Mouse (Mus musculus) kidney, embryonic 14.5 days (tissue): ENCODE data around the gene Tagln2. TPM values are rescaled to one million over a fixed set of nuclear protein-coding genes. Genes with fewer than 3 reads are reported as not detected.

Experiments used
- ATAC-seq: fragments of 200-750 bp; cut with Nextera tagmentation; 2 replicates; pipeline ENCODE4 v1.8.0; 2017; ENCODE audit warnings: moderate number of reproducible peaks, mild to moderate bottlenecking, moderate TSS enrichment, moderate library complexity; ENCODE audit not compliant: low FRiP score, low TSS enrichment
- H3K27ac ChIP-seq: fragments of 300-500 bp; sonication (generic); 2 replicates; pipeline ENCODE4 v1.5.1; 2014; ENCODE audit warnings: low read depth, mild to moderate bottlenecking, low read length, moderate library complexity, mixed read lengths
- H3K27me3 ChIP-seq: fragments of 300-500 bp; sonication (generic); 2 replicates; pipeline ENCODE4 v1.6.1; 2014; ENCODE audit warnings: mild to moderate bottlenecking, low read length; ENCODE audit not compliant: control insufficient read depth, insufficient read depth
- H3K36me3 ChIP-seq: fragments of 300-500 bp; sonication (generic); 2 replicates; pipeline ENCODE4 v1.6.1; 2014; ENCODE audit warnings: low read length, mixed read lengths; ENCODE audit not compliant: control insufficient read depth, insufficient read depth
- H3K4me1 ChIP-seq: fragments of 300-500 bp; sonication (generic); 2 replicates; pipeline ENCODE4 v1.6.1; 2014; ENCODE audit warnings: low read length, mixed read lengths; ENCODE audit not compliant: control insufficient read depth, insufficient read depth
- H3K4me2 ChIP-seq: fragments of 300-500 bp; sonication (generic); replicated peaks from 2 replicates; pipeline ENCODE4 v1.6.1; 2014; ENCODE audit warnings: low read depth, mild to moderate bottlenecking, low read length
- H3K4me3 ChIP-seq: fragments of 300-500 bp; sonication (generic); 2 replicates; pipeline ENCODE4 v1.5.1; 2014; ENCODE audit warnings: mild to moderate bottlenecking, low read length
- H3K9ac ChIP-seq: fragments of 300-500 bp; sonication (generic); 2 replicates; pipeline ENCODE4 v1.6.1; 2014; ENCODE audit warnings: low read depth, mild to moderate bottlenecking, low read length, moderate library complexity
- H3K9me3 ChIP-seq: fragments of 300-500 bp; sonication (generic); 2 replicates; pipeline ENCODE4 v1.6.1; 2016; ENCODE audit warnings: low read length; ENCODE audit not compliant: control insufficient read depth
- WGBS: fragments of 180-500 bp; shearing (Covaris S2); extraction: QIAGEN DNeasy Blood & Tissue Kit; methylation state at CpG from one replicate; pipeline ENCODE4 v1.1.7; 2014; 5-methylcytosine and 5-hydroxymethylcytosine counted together
- polyA plus RNA-seq: library from polyadenylated mRNA; unstranded; fragments of >200 nt; fragmentation: Nextera tagmentation; extraction: Ambion mirVana; gene quantifications from 2 replicates; pipeline ENCODE4 v1.2.1, GENCODE M21; 2014

Gene Tagln2
- 81.0 and 139 TPM in 2 replicates for polyA plus RNA-seq

GRCm38 (mm10) chr1:172499765-172500441, at the start of gene Tagln2:
Tagln2 (plus strand) TSS chr1:172500047.
- ATAC-seq = peak; percentile 83
- 1% methylated on average over 30 of the region's 30 CpGs for WGBS
- Histone ChIP-seq H3K27me3 (no peaks in the 10 kb centered on the region; the same call in 1 of the 2 replicates), H3K9me3 (no peaks in the 10 kb centered on the region), H3K4me2 (peak within 1 kb of the TSS; percentile 78), H3K4me3 (peak within 1 kb of the TSS; percentile 69), H3K4me1 (peaks cover 38% of the 10 kb centered on the region), H3K27ac (peak within 1 kb of the TSS; percentile 91), H3K9ac (peak within 1 kb of the TSS; percentile 71), H3K36me3 (peaks cover 38% of the 10 kb centered on the region)

- H3K9me3 ChIP-seq = no peaks in the 10 kb centered on the region
- ATAC-seq = 0 out of 2 replicates have a peak, but pooled peaks have one; percentile 48
- 47% methylated on average over 2 of the region's 2 CpGs for WGBS
These were observed 49.6 kb upstream of the Tagln2 start for GRCm38 (mm10) chr1:172450226-172450625.

GRCm38 (mm10) chr1:172450848-172451470, 48.9 kb upstream of the Tagln2 start:
- Histone ChIP-seq H3K4me3 (no peak overlapping the region), H3K27ac (no peak overlapping the region), H3K36me3 (no peaks in the 10 kb centered on the region), H3K4me2 (no peak overlapping the region), H3K9ac (no peak overlapping the region), H3K9me3 (no peaks in the 10 kb centered on the region), H3K4me1 (no peaks in the 10 kb centered on the region), H3K27me3 (0 out of 2 replicates have a peak, but pooled peaks cover 2% of the 10 kb centered on the region)
- WGBS = 30% methylated on average over 17 of the region's 17 CpGs
- ATAC-seq = no peak

More at GRCm38 (mm10) chr1:172450226-172450625, 49.6 kb upstream of the Tagln2 start:
- H3K27ac ChIP-seq = no peak overlapping the region
- H3K4me2 ChIP-seq = no peak overlapping the region
- H3K4me1 ChIP-seq = no peaks in the 10 kb centered on the region
- no peak overlapping the region for H3K9ac ChIP-seq
- 0 out of 2 replicates have a peak, but pooled peaks cover 2% of the 10 kb centered on the region for H3K27me3 ChIP-seq
- no peak overlapping the region for H3K4me3 ChIP-seq
- H3K36me3 ChIP-seq = no peaks in the 10 kb centered on the region

- Histone ChIP-seq H3K27ac (no peak overlapping the region), H3K27me3 (0 out of 2 replicates have a peak, but pooled peaks cover 2% of the 10 kb centered on the region), H3K4me2 (no peak overlapping the region), H3K9me3 (no peaks in the 10 kb centered on the region), H3K4me1 (no peaks in the 10 kb centered on the region), H3K36me3 (no peaks in the 10 kb centered on the region), H3K9ac (no peak overlapping the region), H3K4me3 (no peak overlapping the region)
- no peak for ATAC-seq
- WGBS = 70% methylated on average over 2 of the region's 2 CpGs
These were observed 46.9 kb upstream of the Tagln2 start for GRCm38 (mm10) chr1:172452911-172453310.

GRCm38 (mm10) chr1:172453810-172454209, 46.0 kb upstream of the Tagln2 start:
- Histone ChIP-seq H3K27me3 (0 out of 2 replicates have a peak, but pooled peaks cover 2% of the 10 kb centered on the region), H3K36me3 (no peaks in the 10 kb centered on the region), H3K9me3 (no peaks in the 10 kb centered on the region), H3K4me1 (no peaks in the 10 kb centered on the region), H3K4me2 (no peak overlapping the region), H3K9ac (no peak overlapping the region), H3K27ac (no peak overlapping the region), H3K4me3 (no peak overlapping the region)
- no peak for ATAC-seq
- 93% methylated on average over 2 of the region's 2 CpGs for WGBS

GRCm38 (mm10) chr1:172455416-172455815, 44.4 kb upstream of the Tagln2 start:
- no peak overlapping the region for H3K27ac ChIP-seq
- no peaks in the 10 kb centered on the region for H3K36me3 ChIP-seq
- H3K27me3 ChIP-seq = 0 out of 2 replicates have a peak, but pooled peaks cover 2% of the 10 kb centered on the region
- no peak for ATAC-seq
- H3K9me3 ChIP-seq = no peaks in the 10 kb centered on the region
- 36% methylated on average over 4 of the region's 4 CpGs for WGBS
- no peak overlapping the region for H3K4me3 ChIP-seq
- H3K4me1 ChIP-seq = no peaks in the 10 kb centered on the region
- H3K4me2 ChIP-seq = no peak overlapping the region
- no peak overlapping the region for H3K9ac ChIP-seq

- H3K9ac ChIP-seq = no peak overlapping the region
- ATAC-seq = no peak
- WGBS = 75% methylated on average over 7 of the region's 7 CpGs
- no peak overlapping the region for H3K4me2 ChIP-seq
- H3K9me3 ChIP-seq = no peaks in the 10 kb centered on the region
- no peak overlapping the region for H3K27ac ChIP-seq
- 0 out of 2 replicates have a peak, but pooled peaks cover under 1% of the 10 kb centered on the region for H3K27me3 ChIP-seq
- H3K36me3 ChIP-seq = no peaks in the 10 kb centered on the region
- H3K4me3 ChIP-seq = no peak overlapping the region
- no peaks in the 10 kb centered on the region for H3K4me1 ChIP-seq
These were observed 43.7 kb upstream of the Tagln2 start for GRCm38 (mm10) chr1:172456001-172456677.

GRCm38 (mm10) chr1:172457196-172457595, 42.7 kb upstream of the Tagln2 start:
- Histone ChIP-seq H3K4me1 (0 out of 2 replicates have a peak, but pooled peaks cover 2% of the 10 kb centered on the region), H3K36me3 (no peaks in the 10 kb centered on the region), H3K9ac (no peak overlapping the region), H3K4me3 (no peak overlapping the region), H3K27me3 (no peaks in the 10 kb centered on the region), H3K4me2 (no peak overlapping the region), H3K27ac (no peak overlapping the region), H3K9me3 (no peaks in the 10 kb centered on the region)
- ATAC-seq = no peak
- 84% methylated on average over 3 of the region's 3 CpGs for WGBS
